Mouse (Mus musculus) G1E (cell line): ENCODE results near the gene Reep1.
A peak's percentile ranks its signal among the peaks of the same experiment; 100 is the strongest.

Source experiments
- CTCF ChIP-seq: IDR thresholded peaks from 2 replicates; pipeline ENCODE4 v1.5.1; 2012; ENCODE audit warnings: low read depth, low read length, inconsistent platforms, mixed read lengths
- GATA2 ChIP-seq: IDR thresholded peaks from 2 replicates; pipeline ENCODE4 v1.6.1; 2012; ENCODE audit warnings: low read depth, low read length, inconsistent platforms, borderline replicate concordance
- POLR2AphosphoS5 ChIP-seq: IDR thresholded peaks from 2 replicates; pipeline ENCODE4 v1.6.1; 2012; ENCODE audit warnings: low read depth, low read length, inconsistent platforms; ENCODE audit not compliant: insufficient replicate concordance
- TAL1 ChIP-seq: conservative IDR thresholded peaks from 2 replicates; pipeline ENCODE4 v1.6.1; 2012; ENCODE audit warnings: low read depth, low read length, inconsistent platforms, mixed read lengths

GRCm38 (mm10) chr6:71804061-71804829 is 96.9 kb downstream of the Reep1 start:
- peak; percentile 84 for TF ChIP-seq CTCF
- TF ChIP-seq GATA2, result no peak
- no peak for TF ChIP-seq TAL1
- TF ChIP-seq POLR2AphosphoS5, result no peak
